Mouse (Mus musculus): ENCODE measurements around the gene Nck2. TPM values are rescaled to one million over a fixed set of nuclear protein-coding genes. Genes with fewer than 3 reads are reported as not detected.

Gene Nck2
- polyA plus RNA-seq, 1 experiment = 18.4 TPM

GRCm38 (mm10) chr1:43500121-43500520 is 55.7 kb downstream of the Nck2 start:
- Histone ChIP-seq H3K27me3 (ENCODE audit: control insufficient read depth, insufficient read depth, insufficient read length) (no peaks in the 10 kb centered on the region), H3K4me2 (ENCODE audit: low read depth) (no peak overlapping the region), H3K36me3 (ENCODE audit: control insufficient read depth, insufficient read depth) (no peaks in the 10 kb centered on the region), H3ac (ENCODE audit: control insufficient read depth, insufficient read length) (no peak overlapping the region), H3K79me2 (ENCODE audit: control insufficient read depth, insufficient read depth) (peaks cover 72% of the 10 kb centered on the region), H3K4me3 (no peak overlapping the region)
- TF ChIP-seq REST (IDR thresholded peaks at IDR 0.05; ENCODE audit: insufficient read depth, insufficient read length) = no peak
- TF ChIP-seq TCF12 (IDR thresholded peaks at IDR 0.05; ENCODE audit: insufficient read depth, poor library complexity, severe bottlenecking) = no peak
- no peak for TF ChIP-seq SRF (IDR thresholded peaks at IDR 0.05; ENCODE audit: control insufficient read depth, insufficient read length, low read depth)
- TF ChIP-seq POLR2A (IDR thresholded peaks at IDR 0.05; ENCODE audit: insufficient read length, low read depth) = no peak
- TF ChIP-seq USF1 (IDR thresholded peaks at IDR 0.05; ENCODE audit: low read depth) = no peak
- TF ChIP-seq POLR2AphosphoS2 (IDR thresholded peaks at IDR 0.05; ENCODE audit: insufficient read length, low read depth) = no peak
- TF ChIP-seq MAX (IDR thresholded peaks at IDR 0.05; ENCODE audit: low read depth) = no peak
- no peak for TF ChIP-seq TCF3 (IDR thresholded peaks at IDR 0.05; ENCODE audit: insufficient read length, low read depth)
- TF ChIP-seq MYOG (IDR thresholded peaks at IDR 0.05; ENCODE audit: control insufficient read depth in 1 of 3, insufficient read depth in 1 of 3, insufficient read length in 2 of 3, low read depth in 2 of 3) = no peak

GRCm38 (mm10) chr1:43501143-43501919 is 57.0 kb downstream of the Nck2 start:
- Histone ChIP-seq H3K4me3 (no peak overlapping the region), H3K36me3 (ENCODE audit: control insufficient read depth, insufficient read depth) (no peaks in the 10 kb centered on the region), H3K4me2 (ENCODE audit: low read depth) (no peak overlapping the region), H3K27me3 (ENCODE audit: control insufficient read depth, insufficient read depth, insufficient read length) (no peaks in the 10 kb centered on the region), H3ac (ENCODE audit: control insufficient read depth, insufficient read length) (no peak overlapping the region), H3K79me2 (ENCODE audit: control insufficient read depth, insufficient read depth) (peaks cover 72% of the 10 kb centered on the region)
- TF ChIP-seq MAX (IDR thresholded peaks at IDR 0.05; ENCODE audit: low read depth) (no peak), TCF3 (IDR thresholded peaks at IDR 0.05; ENCODE audit: insufficient read length, low read depth) (no peak), USF1 (IDR thresholded peaks at IDR 0.05; ENCODE audit: low read depth) (no peak), TCF12 (IDR thresholded peaks at IDR 0.05; ENCODE audit: insufficient read depth, poor library complexity, severe bottlenecking) (no peak), REST (IDR thresholded peaks at IDR 0.05; ENCODE audit: insufficient read depth, insufficient read length) (no peak), SRF (IDR thresholded peaks at IDR 0.05; ENCODE audit: control insufficient read depth, insufficient read length, low read depth) (no peak), MYOD1 (IDR thresholded peaks at IDR 0.05; ENCODE audit: control insufficient read depth in 1 of 3, insufficient read length in 2 of 3, low read depth in 2 of 3) (no peak), CEBPB (IDR thresholded peaks at IDR 0.05; ENCODE audit: insufficient read depth, poor library complexity, severe bottlenecking) (no peak), POLR2A (IDR thresholded peaks at IDR 0.05; ENCODE audit: insufficient read length, low read depth) (no peak), POLR2AphosphoS2 (IDR thresholded peaks at IDR 0.05; ENCODE audit: insufficient read length, low read depth) (no peak), E2F4 (IDR thresholded peaks at IDR 0.05; ENCODE audit: insufficient read depth) (no peak), MYOG (IDR thresholded peaks at IDR 0.05; ENCODE audit: control insufficient read depth in 1 of 3, insufficient read depth in 1 of 3, insufficient read length in 2 of 3, low read depth in 2 of 3) (no peak)

- Histone ChIP-seq H3K4me2 (ENCODE audit: low read depth) (no peak overlapping the region), H3K79me2 (ENCODE audit: control insufficient read depth, insufficient read depth) (peaks cover 77% of the 10 kb centered on the region), H3K4me3 (no peak overlapping the region), H3K27me3 (ENCODE audit: control insufficient read depth, insufficient read depth, insufficient read length) (no peaks in the 10 kb centered on the region), H3K36me3 (ENCODE audit: control insufficient read depth, insufficient read depth) (no peaks in the 10 kb centered on the region), H3ac (ENCODE audit: control insufficient read depth, insufficient read length) (no peak overlapping the region)
- TF ChIP-seq POLR2A (IDR thresholded peaks at IDR 0.05; ENCODE audit: insufficient read length, low read depth) (no peak), TCF12 (IDR thresholded peaks at IDR 0.05; ENCODE audit: insufficient read depth, poor library complexity, severe bottlenecking) (no peak), USF1 (IDR thresholded peaks at IDR 0.05; ENCODE audit: low read depth) (no peak), SRF (IDR thresholded peaks at IDR 0.05; ENCODE audit: control insufficient read depth, insufficient read length, low read depth) (no peak), POLR2AphosphoS2 (IDR thresholded peaks at IDR 0.05; ENCODE audit: insufficient read length, low read depth) (no peak), MYOG (IDR thresholded peaks at IDR 0.05; ENCODE audit: control insufficient read depth in 1 of 3, insufficient read depth in 1 of 3, insufficient read length in 2 of 3, low read depth in 2 of 3) (no peak), MYOD1 (IDR thresholded peaks at IDR 0.05; ENCODE audit: control insufficient read depth in 1 of 3, insufficient read length in 2 of 3, low read depth in 2 of 3) (no peak), E2F4 (IDR thresholded peaks at IDR 0.05; ENCODE audit: insufficient read depth) (no peak), MAX (IDR thresholded peaks at IDR 0.05; ENCODE audit: low read depth) (no peak), CEBPB (IDR thresholded peaks at IDR 0.05; ENCODE audit: insufficient read depth, poor library complexity, severe bottlenecking) (no peak), TCF3 (IDR thresholded peaks at IDR 0.05; ENCODE audit: insufficient read length, low read depth) (no peak), REST (IDR thresholded peaks at IDR 0.05; ENCODE audit: insufficient read depth, insufficient read length) (no peak)
Observed at GRCm38 (mm10) chr1:43501920-43502791, 57.8 kb downstream of the Nck2 start.

GRCm38 (mm10) chr1:43502792-43503146 is 58.4 kb downstream of the Nck2 start:
- Histone ChIP-seq H3ac (ENCODE audit: control insufficient read depth, insufficient read length) (no peak overlapping the region), H3K4me2 (ENCODE audit: low read depth) (no peak overlapping the region)
- TF ChIP-seq TCF12 (IDR thresholded peaks at IDR 0.05; ENCODE audit: insufficient read depth, poor library complexity, severe bottlenecking) (no peak), USF1 (IDR thresholded peaks at IDR 0.05; ENCODE audit: low read depth) (no peak), POLR2A (IDR thresholded peaks at IDR 0.05; ENCODE audit: insufficient read length, low read depth) (no peak), MYOD1 (IDR thresholded peaks at IDR 0.05; ENCODE audit: control insufficient read depth in 1 of 3, insufficient read length in 2 of 3, low read depth in 2 of 3) (no peak), E2F4 (IDR thresholded peaks at IDR 0.05; ENCODE audit: insufficient read depth) (no peak), MAX (IDR thresholded peaks at IDR 0.05; ENCODE audit: low read depth) (no peak), REST (IDR thresholded peaks at IDR 0.05; ENCODE audit: insufficient read depth, insufficient read length) (no peak), CEBPB (IDR thresholded peaks at IDR 0.05; ENCODE audit: insufficient read depth, poor library complexity, severe bottlenecking) (no peak), MYOG (IDR thresholded peaks at IDR 0.05; ENCODE audit: control insufficient read depth in 1 of 3, insufficient read depth in 1 of 3, insufficient read length in 2 of 3, low read depth in 2 of 3) (no peak), TCF3 (IDR thresholded peaks at IDR 0.05; ENCODE audit: insufficient read length, low read depth) (no peak), SRF (IDR thresholded peaks at IDR 0.05; ENCODE audit: control insufficient read depth, insufficient read length, low read depth) (no peak), POLR2AphosphoS2 (IDR thresholded peaks at IDR 0.05; ENCODE audit: insufficient read length, low read depth) (no peak)

More at GRCm38 (mm10) chr1:43502792-43503146, 58.4 kb downstream of the Nck2 start:
- Histone ChIP-seq H3K36me3 (ENCODE audit: control insufficient read depth, insufficient read depth) (no peaks in the 10 kb centered on the region), H3K79me2 (ENCODE audit: control insufficient read depth, insufficient read depth) (peaks cover 83% of the 10 kb centered on the region), H3K4me3 (no peak overlapping the region), H3K27me3 (ENCODE audit: control insufficient read depth, insufficient read depth, insufficient read length) (no peaks in the 10 kb centered on the region)

All from myocyte (in vitro differentiated cells).